Mouse (Mus musculus): ENCODE measurements around the gene Skap2. TPM values are rescaled to one million over a fixed set of nuclear protein-coding genes. Genes with fewer than 3 reads are reported as not detected.

Skap2 gene
- 6.3 and 10.3 TPM in 2 replicates for polyA plus RNA-seq (2012; rRNA removed)

- peak; percentile 99 for DNase-seq (ENCODE audit: low read depth)
- TF ChIP-seq POLR2A (IDR thresholded peaks at IDR 0.05; ENCODE audit: borderline replicate concordance, extremely low read depth, insufficient read depth, insufficient read length, poor library complexity, severe bottlenecking) (no peak), CTCF (IDR thresholded peaks at IDR 0.05; ENCODE audit: borderline replicate concordance, extremely low read depth, insufficient read depth, insufficient read length) (no peak)
Observed at GRCm38 (mm10) chr6:52012409-52013244, at the start of gene Skap2. Gene Skap2 (minus strand): TSS chr6:52012549.

- DNase-seq (ENCODE audit: low read depth), result peak; percentile 30
- no peak for TF ChIP-seq CTCF (IDR thresholded peaks at IDR 0.05; ENCODE audit: borderline replicate concordance, extremely low read depth, insufficient read depth, insufficient read length)
- no peak for TF ChIP-seq POLR2A (IDR thresholded peaks at IDR 0.05; ENCODE audit: borderline replicate concordance, extremely low read depth, insufficient read depth, insufficient read length, poor library complexity, severe bottlenecking)
Observed at GRCm38 (mm10) chr6:52058899-52059448, 46.6 kb upstream of the Skap2 start.

GRCm38 (mm10) chr6:52058120-52058519 lies 45.8 kb upstream of the Skap2 start:
- TF ChIP-seq CTCF (IDR thresholded peaks at IDR 0.05; ENCODE audit: borderline replicate concordance, extremely low read depth, insufficient read depth, insufficient read length) (no peak), POLR2A (IDR thresholded peaks at IDR 0.05; ENCODE audit: borderline replicate concordance, extremely low read depth, insufficient read depth, insufficient read length, poor library complexity, severe bottlenecking) (no peak)
- DNase-seq (ENCODE audit: low read depth), result peak; percentile 69

- no peak for DNase-seq (ENCODE audit: low read depth)
- TF ChIP-seq POLR2A (IDR thresholded peaks at IDR 0.05; ENCODE audit: borderline replicate concordance, extremely low read depth, insufficient read depth, insufficient read length, poor library complexity, severe bottlenecking), result no peak
- no peak for TF ChIP-seq CTCF (IDR thresholded peaks at IDR 0.05; ENCODE audit: borderline replicate concordance, extremely low read depth, insufficient read depth, insufficient read length)
Observed at GRCm38 (mm10) chr6:52053567-52054561, 41.5 kb upstream of the Skap2 start.

GRCm38 (mm10) chr6:52050062-52050461 lies 37.7 kb upstream of the Skap2 start:
- no peak for TF ChIP-seq POLR2A (IDR thresholded peaks at IDR 0.05; ENCODE audit: borderline replicate concordance, extremely low read depth, insufficient read depth, insufficient read length, poor library complexity, severe bottlenecking)
- no peak for TF ChIP-seq CTCF (IDR thresholded peaks at IDR 0.05; ENCODE audit: borderline replicate concordance, extremely low read depth, insufficient read depth, insufficient read length)
- no peak for DNase-seq (ENCODE audit: low read depth)

GRCm38 (mm10) chr6:52045517-52045916 lies 33.2 kb upstream of the Skap2 start:
- TF ChIP-seq CTCF (IDR thresholded peaks at IDR 0.05; ENCODE audit: borderline replicate concordance, extremely low read depth, insufficient read depth, insufficient read length) (peak; percentile 33; the same call in 1 of the 2 replicates), POLR2A (IDR thresholded peaks at IDR 0.05; ENCODE audit: borderline replicate concordance, extremely low read depth, insufficient read depth, insufficient read length, poor library complexity, severe bottlenecking) (no peak)
- no peak for DNase-seq (ENCODE audit: low read depth)

- TF ChIP-seq POLR2A (IDR thresholded peaks at IDR 0.05; ENCODE audit: borderline replicate concordance, extremely low read depth, insufficient read depth, insufficient read length, poor library complexity, severe bottlenecking) (no peak), CTCF (IDR thresholded peaks at IDR 0.05; ENCODE audit: borderline replicate concordance, extremely low read depth, insufficient read depth, insufficient read length) (peak; percentile 25; the same call in 1 of the 2 replicates)
- no peak for DNase-seq (ENCODE audit: low read depth)
Observed at GRCm38 (mm10) chr6:52036077-52036476, 23.7 kb upstream of the Skap2 start.

GRCm38 (mm10) chr6:52031181-52031580 lies 18.8 kb upstream of the Skap2 start:
- DNase-seq (ENCODE audit: low read depth), result peak; percentile 77

GRCm38 (mm10) chr6:52028131-52028530 lies 15.8 kb upstream of the Skap2 start:
- no peak for TF ChIP-seq CTCF (IDR thresholded peaks at IDR 0.05; ENCODE audit: borderline replicate concordance, extremely low read depth, insufficient read depth, insufficient read length)
- TF ChIP-seq POLR2A (IDR thresholded peaks at IDR 0.05; ENCODE audit: borderline replicate concordance, extremely low read depth, insufficient read depth, insufficient read length, poor library complexity, severe bottlenecking), result no peak
- no peak for DNase-seq (ENCODE audit: low read depth)

More at GRCm38 (mm10) chr6:52031181-52031580, 18.8 kb upstream of the Skap2 start:
- TF ChIP-seq CTCF (IDR thresholded peaks at IDR 0.05; ENCODE audit: borderline replicate concordance, extremely low read depth, insufficient read depth, insufficient read length) (no peak), POLR2A (IDR thresholded peaks at IDR 0.05; ENCODE audit: borderline replicate concordance, extremely low read depth, insufficient read depth, insufficient read length, poor library complexity, severe bottlenecking) (no peak)

- no peak for DNase-seq (ENCODE audit: low read depth)
- TF ChIP-seq POLR2A (IDR thresholded peaks at IDR 0.05; ENCODE audit: borderline replicate concordance, extremely low read depth, insufficient read depth, insufficient read length, poor library complexity, severe bottlenecking) (no peak), CTCF (IDR thresholded peaks at IDR 0.05; ENCODE audit: borderline replicate concordance, extremely low read depth, insufficient read depth, insufficient read length) (no peak)
Observed at GRCm38 (mm10) chr6:52027181-52027580, 14.8 kb upstream of the Skap2 start.

- TF ChIP-seq CTCF (IDR thresholded peaks at IDR 0.05; ENCODE audit: borderline replicate concordance, extremely low read depth, insufficient read depth, insufficient read length), result no peak
- TF ChIP-seq POLR2A (IDR thresholded peaks at IDR 0.05; ENCODE audit: borderline replicate concordance, extremely low read depth, insufficient read depth, insufficient read length, poor library complexity, severe bottlenecking), result no peak
- DNase-seq (ENCODE audit: low read depth), result no peak
Observed at GRCm38 (mm10) chr6:52026281-52026680, 13.9 kb upstream of the Skap2 start.

Data from brain, embryonic 14.5 days (tissue).